Mouse (Mus musculus) embryonic stem cell, embryonic (primary cell): ENCODE measurements around the gene Dll4.

Experiments used
- CTCF ChIA-PET, 4 experiments: fragments of 300-600 bp in 2 of 4; fragments of 350-600 bp in 2 of 4; sonication (Branson Sonifier 250); formaldehyde crosslinking; loops; one replicate each; lab custom pipeline; 2022; ENCODE audit warnings: inconsistent platforms in 2 of 4; lab: Charles Lee
- POLR2A ChIA-PET, 4 experiments: fragments of 300-600 bp in 2 of 4; fragments of 350-600 bp in 2 of 4; sonication (Branson Sonifier 250); formaldehyde crosslinking; loops; one replicate each; lab custom pipeline; 2022; ENCODE audit warnings: antibody characterized with exemption in 4 of 4, inconsistent platforms in 1 of 4; lab: Charles Lee

Gene Dll4

DNA sequence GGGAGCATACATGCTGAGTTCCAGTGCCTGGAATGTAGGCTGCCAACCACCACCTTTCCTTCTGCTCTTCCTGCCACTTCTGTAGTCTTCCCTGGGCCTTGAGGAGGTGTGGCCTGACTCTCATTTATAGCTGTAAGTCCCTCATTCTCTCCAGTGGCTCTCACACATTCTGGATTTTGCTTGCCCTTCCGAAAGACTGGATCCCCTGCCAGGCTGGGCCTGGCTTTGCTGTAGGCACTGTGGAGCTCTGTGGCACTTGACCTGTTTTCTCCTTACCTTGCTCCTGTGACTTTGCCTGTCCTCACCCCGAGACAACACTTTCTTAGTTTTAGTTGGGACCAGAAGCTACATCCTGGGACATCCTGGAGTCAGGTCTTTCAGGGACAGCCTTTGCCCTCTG is 26.7 kb upstream of the Dll4 start:
- ChIA-PET POLR2A (interaction anchor here in 3 of 4 experiments (0.6 to 4.8 kb wide), 25 partner anchors 8 to 366 kb away, joined by 3 to 45 read pairs (median 5); partner anchors contain the start of genes Vps18 (in 3 of the 3), Ino80 (in 2 of the 3) and Chac1 (in 1 of the 3)), CTCF (interaction anchor here (0.5 to 4.4 kb wide), 44 partner anchors 9 to 313 kb away, joined by 3 to 37 read pairs (median 4); partner anchors contain the start of genes Vps18 (in 4 of the 4), Dll4 (in 2 of the 4), Chac1 (in 1 of the 4) and Rhov (in 1 of the 4))

DNA sequence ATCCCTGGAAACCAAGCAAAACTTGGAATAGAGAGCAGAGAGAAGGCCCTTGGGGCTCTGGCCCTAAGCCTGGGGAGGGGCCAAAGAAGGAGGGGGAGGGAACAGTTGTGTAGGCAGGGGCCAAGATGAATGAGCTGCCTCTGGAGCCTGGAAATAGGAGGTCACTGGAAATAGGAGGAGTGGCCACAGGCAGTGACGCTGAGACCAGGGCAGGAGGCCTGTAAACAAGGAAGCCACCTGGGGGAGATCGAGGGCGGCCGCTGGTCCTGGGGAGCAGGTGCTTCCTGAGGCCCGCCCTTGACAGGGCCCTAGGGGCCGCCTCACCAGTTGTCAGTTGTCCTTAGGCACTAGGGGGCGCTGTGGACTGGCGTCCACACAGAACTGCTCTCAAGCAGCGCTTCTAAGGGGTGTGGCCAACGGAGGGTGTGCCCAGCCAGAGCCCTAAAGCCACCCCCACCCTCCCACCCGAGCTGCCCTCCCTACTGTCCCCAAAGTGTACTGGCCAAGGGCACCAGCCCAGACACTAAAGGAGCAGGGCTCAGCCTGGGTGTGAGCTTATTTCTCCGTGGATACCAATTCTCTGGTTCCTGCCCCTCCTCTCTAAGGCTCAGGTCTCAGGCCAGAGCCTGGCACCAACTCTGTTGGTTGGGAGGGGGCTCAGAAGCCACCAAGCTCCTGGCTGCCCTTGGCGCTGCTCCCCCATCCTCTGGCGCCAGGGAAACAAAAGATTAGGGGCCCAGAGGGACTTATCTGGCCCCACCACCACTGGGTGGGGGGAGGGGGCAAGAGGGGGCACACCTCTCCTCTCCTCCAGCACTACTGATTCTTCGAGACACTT is 25.4 kb upstream of the Dll4 start:
- POLR2A ChIA-PET, result interaction anchor here (0.5 to 4.8 kb wide), 23 partner anchors 11 to 387 kb away, joined by 3 to 45 read pairs (median 4); partner anchors contain the start of genes Dll4 (in 2 of the 4), Vps18 (in 2 of the 4) and Ino80 (in 1 of the 4)

DNA sequence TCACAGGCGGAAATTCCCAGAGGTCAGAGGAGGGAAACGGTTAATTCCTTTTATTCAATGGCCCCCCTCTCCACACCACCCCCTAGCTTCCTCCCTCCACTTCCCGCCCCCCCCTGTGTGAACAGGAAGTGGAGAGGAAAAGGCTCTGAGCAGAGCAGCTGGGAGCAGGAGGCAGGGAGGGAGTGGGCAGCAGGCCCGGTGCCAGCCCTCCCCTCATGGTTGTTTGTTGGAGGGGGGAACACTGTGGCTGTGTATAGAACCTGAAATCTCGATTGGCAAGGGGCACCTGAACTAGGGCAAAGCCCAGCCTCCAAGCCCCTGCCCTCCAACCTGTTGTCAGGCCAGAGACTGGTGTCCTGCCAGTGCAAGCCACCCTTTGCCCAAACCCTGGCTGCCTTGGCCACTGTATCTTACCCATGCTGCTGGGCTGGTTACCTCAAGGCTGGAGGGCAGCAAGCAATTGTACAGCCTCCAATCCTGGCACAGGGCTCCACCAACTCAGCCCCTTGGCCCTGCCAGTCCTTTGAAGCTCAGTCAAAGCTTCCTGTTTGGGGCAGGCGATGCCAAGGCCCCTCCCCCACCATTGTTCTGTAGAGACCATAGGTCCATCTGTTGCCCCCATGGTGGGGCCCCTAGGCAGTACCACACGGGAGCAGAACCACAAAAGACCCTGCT is 24.6 kb upstream of the Dll4 start:
- CTCF ChIA-PET, result interaction anchor here (0.5 to 4.4 kb wide), 34 partner anchors 11 to 1690 kb away, joined by 3 to 37 read pairs (median 4); partner anchors contain the start of genes Vps18 (in 3 of the 4) and Dll4 (in 1 of the 4)
- POLR2A ChIA-PET, result interaction anchor here in 3 of 4 experiments (0.6 to 4.8 kb wide), 18 partner anchors 11 to 177 kb away, joined by 3 to 45 read pairs (median 4); partner anchors contain the start of genes Dll4 (in 2 of the 3), Vps18 (in 2 of the 3) and Ino80 (in 1 of the 3)

More for the DNA sequence above, 25.4 kb upstream of the Dll4 start:
- CTCF ChIA-PET, result interaction anchor here (0.5 to 4.4 kb wide), 45 partner anchors 11 to 1690 kb away, joined by 3 to 37 read pairs (median 4); partner anchors contain the start of genes Vps18 (in 3 of the 4), Dll4 (in 2 of the 4) and Rhov (in 1 of the 4)

DNA sequence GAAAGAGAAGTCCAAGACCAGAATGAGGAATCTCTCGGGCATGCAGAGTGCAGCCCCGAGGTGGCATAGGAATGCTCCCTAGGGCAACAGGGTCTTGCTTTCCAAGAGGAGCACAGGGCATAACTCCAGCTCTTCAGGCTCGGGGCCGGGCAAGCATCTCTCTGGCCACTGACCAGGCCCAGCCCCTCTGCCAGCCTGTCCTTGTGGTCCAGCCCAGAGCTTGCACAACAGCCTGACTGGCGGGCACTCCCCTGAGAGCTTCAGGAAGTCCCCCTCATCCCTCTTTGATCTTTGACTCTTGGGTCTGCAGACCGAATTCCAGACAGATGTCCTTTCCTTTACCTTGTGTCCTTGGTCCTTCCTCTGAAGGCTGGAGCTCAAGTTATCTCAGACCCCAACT is 22.7 kb upstream of the Dll4 start:
- ChIA-PET POLR2A (interaction anchor here in 3 of 4 experiments (0.6 to 1.8 kb wide), 5 partner anchors 9 to 677 kb away, joined by 3 to 4 read pairs (median 3); no protein-coding TSS in a partner anchor), CTCF (interaction anchor here in 1 of 4 experiments (0.9 kb wide), 1 partner anchor 24 kb away, joined by 3 read pairs; no protein-coding TSS in a partner anchor)

DNA sequence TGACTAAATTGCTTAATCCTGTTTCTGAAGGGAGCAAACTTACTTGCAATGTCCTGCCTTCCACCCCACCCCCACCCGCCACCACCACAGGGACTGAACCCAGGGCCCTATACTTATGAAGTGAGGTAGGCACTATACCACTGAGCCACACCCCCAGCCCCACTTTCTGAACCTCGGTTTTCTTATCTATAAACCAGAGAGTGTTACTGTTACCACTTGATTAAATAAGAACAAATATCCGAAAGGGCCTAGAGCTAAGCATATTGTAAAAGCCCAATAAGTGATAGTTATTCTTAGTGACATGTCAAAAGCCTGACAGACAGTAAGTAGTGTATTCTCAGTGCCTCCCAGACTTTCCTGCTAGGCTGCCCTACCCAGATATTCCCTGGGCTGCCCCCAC is 21.2 kb upstream of the Dll4 start:
- CTCF ChIA-PET, result interaction anchor here (0.5 to 1.3 kb wide), 13 partner anchors 11 to 208 kb away, joined by 3 to 6 read pairs (median 3); partner anchors contain the start of genes Vps18 (in 3 of the 4), Dll4 (in 2 of the 4) and Rhov (in 1 of the 4)
- POLR2A ChIA-PET, result interaction anchor here in 3 of 4 experiments (0.6 to 2.9 kb wide), 22 partner anchors 9 to 894 kb away, joined by 3 to 32 read pairs (median 4); partner anchors contain the start of genes Dll4 (in 3 of the 3) and Ino80 (in 1 of the 3)

DNA sequence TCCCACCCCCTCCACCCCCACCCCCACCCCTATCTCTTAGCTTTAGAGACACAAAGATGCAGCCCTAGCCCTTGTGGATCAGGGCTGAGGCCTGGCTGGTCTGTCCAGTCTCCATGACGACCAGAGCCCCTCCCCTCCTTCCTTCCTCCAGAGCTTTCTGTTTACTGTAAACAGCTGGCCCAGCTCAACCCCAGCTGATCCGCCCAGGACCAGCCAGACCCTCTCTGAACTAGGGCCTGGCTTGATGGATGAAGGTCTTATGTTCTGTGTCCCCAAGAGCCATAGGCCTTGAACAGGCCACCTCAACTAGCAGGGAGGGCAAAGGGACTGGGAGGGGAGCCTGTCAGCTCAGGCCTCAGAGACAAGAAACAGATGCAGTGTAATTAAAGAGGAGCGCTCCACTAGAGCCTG is 20.8 kb upstream of the Dll4 start:
- ChIA-PET CTCF (interaction anchor here (0.5 to 1.3 kb wide), 13 partner anchors 10 to 207 kb away, joined by 3 to 6 read pairs (median 3); partner anchors contain the start of genes Vps18 (in 3 of the 4), Dll4 (in 2 of the 4) and Rhov (in 1 of the 4)), POLR2A (interaction anchor here in 3 of 4 experiments (0.6 to 2.9 kb wide), 24 partner anchors 9 to 894 kb away, joined by 3 to 32 read pairs (median 3); partner anchors contain the start of genes Dll4 (in 3 of the 3), Chac1 (in 1 of the 3) and Ino80 (in 1 of the 3))

DNA sequence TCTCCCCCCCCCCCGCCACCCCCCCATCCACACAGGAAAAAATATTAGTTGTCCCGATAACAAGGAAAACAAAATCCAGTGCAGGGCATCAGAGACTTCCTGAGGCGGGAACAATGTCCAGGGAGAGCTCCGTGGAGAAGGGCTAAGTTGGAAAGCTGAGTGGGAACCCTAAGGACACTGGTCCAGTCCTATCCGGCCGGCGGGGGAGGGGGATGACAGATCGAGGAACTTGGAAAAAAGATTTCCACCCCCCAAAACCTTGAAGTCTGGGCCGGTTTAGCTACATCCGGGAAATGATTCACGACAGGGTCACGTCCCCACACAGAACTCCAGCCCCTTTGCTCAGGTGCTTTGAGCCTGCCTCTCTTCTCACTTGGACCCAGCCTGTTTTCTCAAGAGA is 14.0 kb upstream of the Dll4 start:
- POLR2A ChIA-PET, result interaction anchor here in 3 of 4 experiments (0.7 to 3.3 kb wide), 17 partner anchors 11 to 166 kb away, joined by 3 to 19 read pairs (median 4); partner anchors contain the start of genes Dll4 (in 2 of the 3) and Ino80 (in 1 of the 3)
- CTCF ChIA-PET, result interaction anchor here in 2 of 4 experiments (0.5 to 2.1 kb wide), 8 partner anchors 12 to 150 kb away, joined by 3 to 13 read pairs (median 4); no protein-coding TSS in a partner anchor

DNA sequence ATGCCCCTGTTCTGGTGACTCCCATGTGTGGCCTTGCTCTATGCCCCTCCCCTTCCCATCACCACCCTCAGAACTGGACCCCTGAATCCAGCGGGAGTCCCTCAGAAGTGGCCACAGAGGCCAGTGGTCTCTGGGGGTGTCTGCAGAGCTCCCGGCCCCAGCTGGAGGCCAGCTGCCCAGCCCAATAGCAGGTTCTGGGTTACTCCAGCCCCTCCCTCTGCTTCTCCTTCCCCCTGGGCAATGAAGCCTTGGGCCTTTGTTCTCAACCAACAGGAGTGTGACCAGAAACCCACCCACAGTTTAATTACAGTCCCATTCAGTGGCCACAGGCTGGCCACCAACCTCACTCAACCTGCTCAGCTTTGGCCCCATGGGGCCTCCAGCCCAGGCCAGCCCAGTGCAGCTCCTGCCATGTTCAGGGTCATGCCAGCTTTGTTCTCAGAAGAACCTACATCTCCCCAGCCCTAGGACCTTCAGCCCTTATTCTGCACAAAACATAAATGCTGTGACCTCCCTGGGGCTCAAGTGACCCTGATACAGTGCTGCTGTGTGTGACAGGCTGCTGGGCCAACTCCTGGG is 13.1 kb upstream of the Dll4 start:
- ChIA-PET POLR2A (interaction anchor here in 3 of 4 experiments (0.5 to 3.3 kb wide), 12 partner anchors 10 to 300 kb away, joined by 3 to 19 read pairs (median 5); partner anchors contain the start of genes Chac1 (in 1 of the 3), Dll4 (in 1 of the 3) and Ino80 (in 1 of the 3)), CTCF (interaction anchor here in 3 of 4 experiments (0.5 to 2.1 kb wide), 5 partner anchors 13 to 857 kb away, joined by 3 to 13 read pairs (median 4); no protein-coding TSS in a partner anchor)

DNA sequence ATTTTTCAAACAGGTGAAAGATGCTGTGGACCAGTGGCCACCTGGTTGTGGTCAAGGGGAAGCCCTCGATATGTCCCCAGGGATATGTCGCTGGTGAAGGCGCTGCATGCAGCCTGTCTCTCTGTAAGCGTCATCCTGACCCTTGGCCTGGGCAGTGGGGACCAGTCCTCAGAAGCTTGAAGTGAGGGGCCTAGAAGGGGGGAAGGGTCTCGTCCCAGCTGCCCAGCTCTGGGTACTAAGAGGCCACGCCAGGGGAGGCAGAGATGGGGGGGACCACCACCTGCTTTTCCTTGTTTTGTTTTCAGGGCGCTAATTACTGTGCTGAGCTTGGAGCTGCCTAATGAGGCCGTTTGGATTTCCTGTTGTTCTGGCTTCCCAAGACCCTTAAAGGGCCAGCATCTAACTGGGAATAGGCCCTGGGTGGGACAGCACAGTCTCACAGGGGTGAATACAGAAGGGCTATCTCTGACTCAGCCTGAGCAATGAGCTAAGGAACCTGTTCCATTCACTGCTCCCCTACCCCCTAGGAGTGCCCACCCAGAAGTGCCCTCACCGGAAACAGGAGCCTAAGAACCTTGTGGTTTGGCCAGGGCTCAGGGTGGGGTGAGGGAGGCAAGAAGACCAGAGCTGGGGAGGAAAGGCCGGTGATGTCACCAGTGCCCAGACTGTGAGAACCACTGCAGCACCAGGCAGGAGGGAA is 11.7 kb upstream of the Dll4 start:
- CTCF ChIA-PET, result interaction anchor here in 3 of 4 experiments (0.5 to 2.3 kb wide), 8 partner anchors 9 to 44 kb away, joined by 3 to 14 read pairs (median 4); no protein-coding TSS in a partner anchor
- POLR2A ChIA-PET, result interaction anchor here in 3 of 4 experiments (0.9 to 3.3 kb wide), 12 partner anchors 9 to 36 kb away, joined by 3 to 19 read pairs (median 4); partner anchors contain the start of genes Dll4 (in 2 of the 3) and Chac1 (in 1 of the 3)

DNA sequence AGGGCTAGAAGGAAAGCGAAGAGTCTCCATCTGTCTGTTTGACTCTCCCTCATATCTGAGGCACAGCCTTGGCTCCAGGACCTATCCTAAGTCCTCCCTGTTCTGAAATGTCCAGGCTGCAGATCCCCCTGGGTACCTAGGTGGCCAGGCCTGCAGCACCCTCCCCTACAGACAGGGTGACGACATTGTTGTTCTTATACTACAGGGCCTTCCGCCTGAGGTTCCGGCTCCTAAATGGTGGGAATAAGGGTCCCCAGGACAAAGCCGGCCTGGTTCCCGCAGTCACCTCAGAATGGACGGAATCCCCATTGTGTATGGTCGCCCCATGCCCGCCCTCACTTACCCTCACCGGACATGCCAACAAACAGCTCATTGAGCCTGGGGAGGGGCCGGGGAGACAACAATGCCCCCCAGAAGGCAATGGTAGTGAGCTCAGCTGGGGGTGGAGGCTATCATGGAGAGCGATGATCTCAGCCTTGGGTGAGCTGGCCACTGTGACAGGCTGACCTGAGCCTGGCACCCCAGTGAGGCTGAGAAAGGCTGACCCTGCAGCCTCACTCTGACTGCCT is 10.8 kb upstream of the Dll4 start:
- CTCF ChIA-PET, result interaction anchor here in 3 of 4 experiments (0.5 to 2.3 kb wide), 10 partner anchors 10 to 65 kb away, joined by 3 to 14 read pairs (median 4); no protein-coding TSS in a partner anchor
- POLR2A ChIA-PET, result interaction anchor here in 2 of 4 experiments (1.1 to 2.7 kb wide), 7 partner anchors 8 to 32 kb away, joined by 3 to 17 read pairs (median 7); partner anchors contain the start of genes Dll4 (in 2 of the 2) and Vps18 (in 1 of the 2)

DNA sequence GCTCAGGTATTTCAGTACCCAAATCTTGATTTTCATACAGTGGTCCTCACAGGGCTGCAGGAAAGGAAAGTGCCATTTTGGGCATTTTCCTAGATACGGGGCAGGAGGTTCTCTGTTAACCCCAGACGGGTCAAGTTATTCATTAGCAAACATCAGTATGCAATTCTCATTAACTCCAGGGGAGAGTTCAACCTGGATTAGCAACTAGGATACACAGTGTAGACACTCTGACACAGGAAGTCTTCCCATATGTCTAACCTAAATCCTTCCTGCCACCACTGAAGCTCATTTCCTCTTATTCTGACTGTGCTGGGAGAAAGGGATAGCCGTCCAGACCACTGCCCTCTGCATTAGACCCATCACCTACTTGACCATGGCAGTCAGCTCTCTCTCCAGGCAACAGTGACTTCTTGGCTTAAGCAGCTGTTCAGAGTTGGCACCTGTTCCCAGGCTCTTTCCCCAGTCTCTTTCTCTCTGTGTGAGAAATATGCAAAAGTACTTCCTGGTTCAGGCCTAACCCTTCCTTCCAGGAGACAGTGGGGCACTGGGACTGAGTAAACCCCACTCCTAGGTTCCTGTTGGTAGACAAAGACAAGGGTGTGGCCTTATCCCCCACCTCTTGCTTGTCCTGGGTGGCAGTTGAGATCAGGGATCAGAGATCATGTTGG is 7.4 kb upstream of the Dll4 start:
- ChIA-PET POLR2A (interaction anchor here in 1 of 4 experiments (1.0 kb wide), 1 partner anchor 14 kb away, joined by 3 read pairs; no protein-coding TSS in a partner anchor), CTCF (no interaction called here)

DNA sequence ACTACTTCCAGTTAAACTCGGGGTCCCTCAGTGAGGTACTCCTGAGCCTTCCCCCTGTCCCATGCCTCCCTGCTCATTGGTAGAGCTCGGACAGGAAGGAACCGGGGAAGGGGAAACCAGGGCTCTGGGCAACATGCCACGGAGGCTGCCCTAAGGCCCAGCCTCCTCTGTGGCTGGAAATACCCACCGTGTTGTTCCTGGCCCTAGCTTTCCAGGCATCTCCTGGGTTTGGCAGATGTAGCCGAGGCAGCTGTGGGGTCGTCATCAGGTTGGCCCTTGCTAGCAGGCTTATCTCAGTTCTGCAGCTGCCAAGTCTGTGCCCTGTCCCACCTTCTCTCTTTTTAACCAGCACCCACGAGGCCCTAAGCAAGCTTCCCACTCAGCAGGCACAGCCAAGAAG is 5.0 kb upstream of the Dll4 start:
- CTCF ChIA-PET, result interaction anchor here in 1 of 4 experiments (0.9 kb wide), 1 partner anchor 20 kb away, joined by 5 read pairs; no protein-coding TSS in a partner anchor
- POLR2A ChIA-PET, result interaction anchor here in 2 of 4 experiments (1.0 to 1.5 kb wide), 5 partner anchors 13 to 44 kb away, joined by 3 to 5 read pairs (median 3); partner anchors contain the start of genes Chac1 (in 1 of the 2) and Vps18 (in 1 of the 2)

DNA sequence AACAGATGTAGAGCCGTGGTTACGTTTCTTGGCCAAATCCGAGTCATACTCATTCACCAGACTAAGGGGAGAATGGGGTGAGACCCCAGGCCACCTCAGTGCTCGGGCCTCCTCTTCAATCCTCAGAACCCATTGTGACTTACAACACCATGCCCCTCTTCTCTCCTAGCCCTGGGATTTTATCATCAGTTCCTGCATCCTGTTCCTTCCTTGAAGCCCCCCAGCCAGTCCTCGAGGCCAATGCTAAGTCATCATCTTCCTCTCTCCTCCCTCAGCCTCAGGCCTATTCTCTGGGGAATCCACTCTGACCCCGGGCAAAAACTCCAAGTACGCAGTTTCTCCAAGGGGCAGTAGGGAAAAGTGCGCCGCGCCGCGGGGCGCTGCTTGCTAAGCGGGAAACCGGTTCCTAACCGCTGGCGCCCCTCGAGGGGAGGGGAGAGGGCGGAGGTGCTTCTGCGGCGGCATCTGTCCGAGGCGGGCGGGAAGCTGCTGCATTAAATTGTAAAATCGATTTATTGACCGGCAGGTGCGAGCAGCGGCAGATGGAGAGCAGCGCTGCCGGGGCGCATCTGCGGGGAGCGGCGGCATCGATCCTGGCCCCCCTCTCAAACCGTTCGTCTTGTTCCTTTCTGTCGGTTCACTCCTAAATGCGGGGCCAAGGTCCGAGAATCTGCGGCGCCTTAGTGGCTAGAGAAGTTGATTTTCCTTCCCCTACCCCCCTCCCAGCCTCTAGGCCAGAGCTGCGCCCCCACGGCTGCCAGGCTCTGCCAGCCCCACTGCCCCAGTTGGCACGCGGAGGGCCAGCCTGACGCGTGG is 3.6 kb upstream of the Dll4 start:
- POLR2A ChIA-PET, result interaction anchor here in 3 of 4 experiments (0.6 to 5.5 kb wide), 25 partner anchors 8 to 534 kb away, joined by 3 to 32 read pairs (median 4); partner anchors contain the start of genes Chac1 (in 2 of the 3), Ino80 (in 1 of the 3), Spint1 (in 1 of the 3) and Vps18 (in 1 of the 3)

More for the DNA sequence above, 3.6 kb upstream of the Dll4 start:
- CTCF ChIA-PET, result interaction anchor here in 3 of 4 experiments (0.5 to 1.2 kb wide), 7 partner anchors 16 to 537 kb away, joined by 3 to 7 read pairs (median 5); partner anchors contain the start of gene Vps18 (in 1 of the 3)
